Mouse (Mus musculus): ENCODE results near the gene Col4a3. TPM values are rescaled to one million over a fixed set of nuclear protein-coding genes. Genes with fewer than 3 reads are reported as not detected.

Gene Col4a3
- 0.38 TPM for polyA plus RNA-seq (2014; fragmentation: Illumina TruSeq; extraction: RNeasy Lipid Tissue Mini Kit (QIAGEN cat#74804); ENCODE audit: low read depth, low replicate concordance)

DNA sequence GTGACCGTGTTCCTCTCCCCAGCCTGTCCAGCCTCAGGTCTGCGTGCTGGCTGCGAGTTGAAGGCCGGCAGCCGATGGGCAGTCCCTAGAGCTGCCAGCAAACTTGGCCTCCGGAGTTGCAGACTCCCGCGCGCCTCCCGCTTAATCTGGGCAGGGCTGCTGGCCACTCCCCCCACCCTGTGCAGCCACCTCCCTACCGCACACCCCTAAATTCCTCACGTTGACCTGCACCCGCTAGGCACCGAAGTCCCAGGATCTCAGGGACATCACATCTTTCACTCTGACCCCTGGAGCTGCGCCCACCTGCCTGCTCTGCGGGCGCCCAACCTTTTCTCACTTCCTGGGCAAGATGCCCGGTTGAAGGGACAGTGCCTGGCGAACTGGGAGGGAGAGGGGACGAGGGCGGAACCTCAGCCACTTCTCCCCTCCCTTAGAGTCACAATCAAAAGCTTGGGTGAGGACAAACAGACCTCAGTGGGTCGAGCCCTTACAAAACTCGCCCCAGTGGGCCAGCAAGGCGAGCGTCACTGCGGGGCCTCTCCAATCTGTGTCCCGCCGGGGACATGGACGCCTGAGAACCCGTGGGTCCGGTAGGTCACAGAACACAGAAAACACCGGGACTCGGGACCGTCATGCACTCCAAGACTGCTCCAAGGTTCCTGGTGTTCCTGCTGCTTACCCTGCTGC lies at the start of gene Col4a3, which contains the start of gene Col4a4:
Gene Col4a3, plus strand, starts transcription at position 209 of the 687 bp plus-strand sequence.
Gene Col4a4, minus strand, starts transcription at position 137 of the 687 bp plus-strand sequence.

DNA sequence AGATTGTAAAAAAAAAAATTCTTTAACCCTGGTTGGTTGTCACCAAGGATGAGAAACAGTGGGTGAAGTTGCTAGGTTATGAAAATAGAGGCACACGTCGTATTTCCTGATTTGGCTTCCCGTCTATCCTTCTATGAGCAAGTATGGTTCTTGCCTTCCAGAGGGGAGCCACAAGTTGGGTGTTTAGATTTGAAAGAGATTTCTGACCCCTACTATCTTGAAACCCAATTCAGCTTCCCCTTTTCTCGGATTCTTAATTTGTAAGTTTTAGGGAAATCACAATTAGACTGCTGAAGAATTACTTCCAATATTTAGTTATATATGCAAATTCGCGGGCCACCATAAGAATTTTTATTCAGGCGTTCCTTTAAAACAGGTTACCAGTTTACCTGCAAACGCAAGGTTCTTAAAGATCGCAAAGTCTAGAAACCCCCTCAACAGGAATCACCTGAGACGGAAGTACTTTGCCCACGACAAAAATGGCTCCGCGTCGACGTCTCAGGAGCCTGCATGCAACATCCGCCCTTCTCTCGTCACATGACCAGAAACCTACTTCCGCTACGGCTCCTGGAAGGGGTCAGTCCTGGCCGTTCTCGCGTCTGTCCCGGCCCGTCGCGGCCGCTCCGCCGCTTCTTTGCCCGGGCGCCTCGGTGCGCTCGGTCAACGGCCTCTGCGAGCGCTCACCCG lies 137.8 kb downstream of the Col4a3 start, which contains the start of gene Mff:
Gene Mff, plus strand, starts transcription at position 552 of the 687 bp plus-strand sequence.

GRCm38 (mm10) chr1:82768269-82768668 lies 181.5 kb downstream of the Col4a3 start, which contains the start of gene Tm4sf20:
TSS of gene Tm4sf20 (minus strand) at chr1:82768461.

GRCm38 (mm10) chr1:82771022-82771586 lies 184.4 kb downstream of the Col4a3 start, which contains the start of gene Gm47791:
TSS of gene Gm47791 (minus strand) at chr1:82771243.

Other genes starting within 250 kb of the Col4a3 start
- gene Col4a4, start 72 bp upstream of the Col4a3 start, polyA plus RNA-seq (2014; fragmentation: Illumina TruSeq; extraction: RNeasy Lipid Tissue Mini Kit (QIAGEN cat#74804); ENCODE audit: low read depth, low replicate concordance): 0.35 TPM
- 280 TPM for gene Mff, start 138.0 kb downstream of the Col4a3 start, polyA plus RNA-seq (2014; fragmentation: Illumina TruSeq; extraction: RNeasy Lipid Tissue Mini Kit (QIAGEN cat#74804); ENCODE audit: low read depth, low replicate concordance)
- gene Tm4sf20, start 181.5 kb downstream of the Col4a3 start, polyA plus RNA-seq (2014; fragmentation: Illumina TruSeq; extraction: RNeasy Lipid Tissue Mini Kit (QIAGEN cat#74804); ENCODE audit: low read depth, low replicate concordance): 970 TPM
- not detected for gene Gm47791, start 184.3 kb downstream of the Col4a3 start, polyA plus RNA-seq (2014; fragmentation: Illumina TruSeq; extraction: RNeasy Lipid Tissue Mini Kit (QIAGEN cat#74804); ENCODE audit: low read depth, low replicate concordance)